19 mouse cellular contexts compared by ENCODE assay signal in the genomic region with DNA sequence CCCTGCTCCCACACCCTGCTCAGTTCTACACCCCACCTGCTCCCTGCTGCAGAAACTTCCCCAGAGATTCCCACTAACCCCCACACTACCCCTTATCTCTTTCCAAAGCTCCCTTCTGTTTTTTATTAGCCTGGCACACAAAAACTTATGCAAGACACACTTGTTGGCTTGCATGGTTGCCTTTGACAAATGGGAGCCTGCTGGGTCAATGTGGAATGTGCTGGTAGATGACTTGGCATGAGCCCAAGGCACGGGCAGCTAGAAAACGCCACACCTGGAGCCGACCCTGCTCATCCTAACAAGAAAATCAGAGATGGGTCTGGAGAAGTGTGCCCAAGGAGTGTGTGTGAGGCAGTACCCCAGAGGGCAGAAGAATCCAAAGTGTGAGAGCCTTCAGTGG. TPM values are rescaled to one million over a fixed set of nuclear protein-coding genes. Genes with fewer than 3 reads are reported as not detected.
DNase-seq lines count a peak whose midpoint lies in the region; ATAC-seq lines count a peak whose summit lies in the region.
"Had no signal": no experiment of that assay in that cellular context is flagged by ENCODE, and none has a peak within 500 bp of the region (broad histone marks: within the 10 kb centered on the region; RNA-seq: fewer than 3 reads in every experiment).

No protein-coding gene starts in this region.

- no peaks in the 10 kb centered on the region for H3K9me3 ChIP-seq in kidney, embryonic 16.5 days (ENCODE audit: low read length)
- no peaks in the 10 kb centered on the region for H3K9me3 ChIP-seq in hindbrain, embryonic 10.5 days
- H3K9me3 ChIP-seq: embryonic facial prominence, embryonic 12.5 days had no signal

- peaks cover 20% of the 10 kb centered on the region for H3K4me1 ChIP-seq in kidney, embryonic 16.5 days (ENCODE audit: insufficient read depth, low read length)
- peaks cover 21% of the 10 kb centered on the region for H3K4me1 ChIP-seq in hindbrain, embryonic 10.5 days (replicated peaks)

- no peak for ATAC-seq in kidney, embryonic 16.5 days (ENCODE audit: low FRiP score, low TSS enrichment)
- ATAC-seq: forebrain, embryonic 14.5 days; hindbrain, postnatal 0 days had no signal

- H3K9ac ChIP-seq in kidney, embryonic 16.5 days (replicated peaks; ENCODE audit: low read length): no peak overlapping the region
- H3K9ac ChIP-seq: embryonic facial prominence, embryonic 12.5 days; liver, embryonic 14.5 days had no signal

- H3K27ac ChIP-seq in kidney, embryonic 16.5 days (ENCODE audit: low read length): no peak overlapping the region
- H3K27ac ChIP-seq in hindbrain, embryonic 10.5 days: no peak overlapping the region
- H3K27ac ChIP-seq: embryonic facial prominence, embryonic 12.5 days; heart, adult 2 months; hindbrain, postnatal 0 days; liver, embryonic 14.5 days had no signal

- H3K4me3 ChIP-seq in kidney, embryonic 16.5 days (ENCODE audit: low read length): no peak overlapping the region
- H3K4me3 ChIP-seq in hindbrain, embryonic 10.5 days: no peak overlapping the region
- H3K4me3 ChIP-seq: embryonic facial prominence, embryonic 12.5 days; heart, adult 2 months had no signal

- H3K27me3 ChIP-seq in kidney, embryonic 16.5 days (ENCODE audit: insufficient read depth, low read length): no peaks in the 10 kb centered on the region
- no peaks in the 10 kb centered on the region for H3K27me3 ChIP-seq in hindbrain, embryonic 10.5 days (ENCODE audit: insufficient read depth, poor library complexity, severe bottlenecking)
- H3K27me3 ChIP-seq: embryonic facial prominence, embryonic 12.5 days had no signal

- WGBS in kidney, embryonic 16.5 days: 81% methylated on average over 3 of the region's 3 CpGs
- WGBS in hindbrain, embryonic 10.5 days: 92% methylated on average over 3 of the region's 3 CpGs

- H3K4me2 ChIP-seq in kidney, embryonic 16.5 days (replicated peaks; ENCODE audit: low read depth, low read length): no peak overlapping the region
- H3K4me2 ChIP-seq: embryonic facial prominence, embryonic 12.5 days had no signal

- DNase-seq in kidney, adult 18-20 months: peak; percentile 65
- peak; percentile 65 for DNase-seq in NIH3T3 (ENCODE audit: low read depth)
- peak; percentile 51 to 74 for DNase-seq in kidney, adult 8-10 months
- peak; percentile 56 to 72 for DNase-seq in kidney, postnatal 4 days
- no peak for DNase-seq in hindbrain, embryonic 10.5 days (ENCODE audit: low spot score)
- DNase-seq in testis, postnatal 14 days (ENCODE audit: low spot score): no peak
- DNase-seq in cerebellum, adult 18-20 months: no peak
- DNase-seq: adrenal gland, adult 2 months; cerebellum, adult 9-10 months; gastrocnemius, postnatal 10 days; heart, adult 2 months; left cerebral cortex, postnatal 4 days; right cerebral cortex, postnatal 4 days; thymus, postnatal 36 days had no signal

- no peaks in the 10 kb centered on the region for H3K36me3 ChIP-seq in kidney, embryonic 16.5 days (ENCODE audit: insufficient read depth, low read length)
- no peaks in the 10 kb centered on the region for H3K36me3 ChIP-seq in hindbrain, embryonic 10.5 days
- H3K36me3 ChIP-seq: embryonic facial prominence, embryonic 12.5 days had no signal

RNA-seq across cellular contexts. Expression of a gene that starts 4.4 kb away (rescaled TPM):
- 3.2 and 3.6 TPM in 2 replicates for polyA plus RNA-seq in kidney, embryonic 16.5 days (2015; fragmentation: Nextera tagmentation; extraction: Ambion mirVana)
- polyA plus RNA-seq in hindbrain, embryonic 10.5 days (2016; fragmentation: Nextera tagmentation; extraction: Ambion mirVana): 0.30 and 0.36 TPM in 2 replicates

RNA-seq across cellular contexts. Expression of a gene that starts 17.0 kb away (rescaled TPM):
- polyA plus RNA-seq in kidney, embryonic 16.5 days (2015; fragmentation: Nextera tagmentation; extraction: Ambion mirVana): 2.3 and 2.5 TPM in 2 replicates
- polyA plus RNA-seq in hindbrain, embryonic 10.5 days (2016; fragmentation: Nextera tagmentation; extraction: Ambion mirVana): 9.0 and 14.0 TPM in 2 replicates
- polyA plus RNA-seq: heart, adult 2 months had no signal

RNA-seq across cellular contexts. Expression of a gene that starts 34.9 kb away (rescaled TPM):
- 13.6 and 14.1 TPM in 2 replicates for polyA plus RNA-seq in kidney, embryonic 16.5 days (2015; fragmentation: Nextera tagmentation; extraction: Ambion mirVana)
- 11.5 and 13.5 TPM in 2 replicates for polyA plus RNA-seq in hindbrain, embryonic 10.5 days (2016; fragmentation: Nextera tagmentation; extraction: Ambion mirVana)

Comparison
In these comparisons a context has a peak if more than half of its experiments do, and no peak if none do; other contexts are left out.
1. DNase-seq: peak in kidney, adult 18-20 months (single experiment), NIH3T3 (single experiment), kidney, adult 8-10 months (2 of 2) and kidney, postnatal 4 days (2 of 2); none in hindbrain, embryonic 10.5 days (single experiment), testis, postnatal 14 days (single experiment) and cerebellum, adult 18-20 months (0 of 2).